Mouse (Mus musculus): ENCODE results near the gene Vwa1.
"Not testable (repeated sequence)": the region's sequence is repeated elsewhere in the genome, so short reads cannot be mapped to it uniquely, and the experiment has no call there.

Vwa1 gene

GRCm38 (mm10) chr4:155774280-155774754 is at the start of gene Vwa1:
TSS of gene Vwa1 (minus strand) at chr4:155774698.
- peak; percentile 80 for DNase-seq (ENCODE audit: low spot score)

- no peak for DNase-seq (ENCODE audit: low spot score)
Observed at GRCm38 (mm10) chr4:155823443-155823842, 48.9 kb upstream of the Vwa1 start.

- peak; percentile 47 for DNase-seq (ENCODE audit: low spot score)
Observed at GRCm38 (mm10) chr4:155821025-155821424, 46.5 kb upstream of the Vwa1 start.

- DNase-seq (ENCODE audit: low spot score), result no peak
Observed at GRCm38 (mm10) chr4:155817533-155817932, 43.0 kb upstream of the Vwa1 start.

- DNase-seq (ENCODE audit: low spot score), result peak; percentile 81
Observed at GRCm38 (mm10) chr4:155812665-155813181, 38.2 kb upstream of the Vwa1 start.

GRCm38 (mm10) chr4:155811929-155812664 is 37.6 kb upstream of the Vwa1 start, which contains the start of gene Ccnl2:
TSS of gene Ccnl2 (plus strand) at chr4:155812489.
- DNase-seq (ENCODE audit: low spot score), result peak; percentile 94

- no peak for DNase-seq (ENCODE audit: low spot score)
Observed at GRCm38 (mm10) chr4:155807841-155808240, 33.3 kb upstream of the Vwa1 start.

- DNase-seq (ENCODE audit: low spot score), result peak; percentile 96
Observed at GRCm38 (mm10) chr4:155803340-155804041, 29.0 kb upstream of the Vwa1 start.

- DNase-seq (ENCODE audit: low spot score), result no peak
Observed at GRCm38 (mm10) chr4:155802741-155803339, 28.3 kb upstream of the Vwa1 start, which contains the start of gene Mrpl20. TSS of gene Mrpl20 (plus strand) at chr4:155802878.

GRCm38 (mm10) chr4:155802075-155802474 is 27.6 kb upstream of the Vwa1 start:
- no peak for DNase-seq (ENCODE audit: low spot score)

GRCm38 (mm10) chr4:155793730-155794129 is 19.2 kb upstream of the Vwa1 start:
- no peak for DNase-seq (ENCODE audit: low spot score)

GRCm38 (mm10) chr4:155791240-155791933 is 16.9 kb upstream of the Vwa1 start:
- DNase-seq (ENCODE audit: low spot score), result no peak

- DNase-seq (ENCODE audit: low spot score), result no peak
Observed at GRCm38 (mm10) chr4:155790650-155791161, 16.2 kb upstream of the Vwa1 start.

- DNase-seq (ENCODE audit: low spot score), result no peak
Observed at GRCm38 (mm10) chr4:155790021-155790489, 15.6 kb upstream of the Vwa1 start, which contains the start of gene Ankrd65. TSS of gene Ankrd65 (plus strand) at chr4:155790439.

- not testable (repeated sequence) for DNase-seq (ENCODE audit: low spot score)
Observed at GRCm38 (mm10) chr4:155788833-155789232, 14.3 kb upstream of the Vwa1 start.

- DNase-seq (ENCODE audit: low spot score), result no peak
Observed at GRCm38 (mm10) chr4:155788300-155788699, 13.8 kb upstream of the Vwa1 start.

GRCm38 (mm10) chr4:155785819-155786218 is 11.3 kb upstream of the Vwa1 start, which contains the start of gene Tmem88b:
TSS of gene Tmem88b (minus strand) at chr4:155785874.
- no peak for DNase-seq (ENCODE audit: low spot score)

- DNase-seq (ENCODE audit: low spot score), result no peak
Observed at GRCm38 (mm10) chr4:155785246-155785645, 10.7 kb upstream of the Vwa1 start.

- DNase-seq (ENCODE audit: low spot score), result peak; percentile 85
Observed at GRCm38 (mm10) chr4:155784081-155784701, 9.7 kb upstream of the Vwa1 start.

- DNase-seq (ENCODE audit: low spot score), result no peak
Observed at GRCm38 (mm10) chr4:155783486-155784080, 9.1 kb upstream of the Vwa1 start.
